Mouse (Mus musculus): Measurements from ENCODE around the gene Fcho2. TPM values are rescaled to one million over a fixed set of nuclear protein-coding genes. Genes with fewer than 3 reads are reported as not detected.

The Fcho2 gene
- total and polyA plus RNA-seq, 2 experiments from 2014 or later, result 14.1 to 25.1 TPM

GRCm38 (mm10) chr13:98700661-98701308, 114.5 kb downstream of the Fcho2 start:
- Histone ChIP-seq H3K27me3 (ENCODE audit: insufficient read depth, low read length) (no peaks in the 10 kb centered on the region), H3K9me3 (ENCODE audit: low read length) (no peaks in the 10 kb centered on the region), H3K4me3 (ENCODE audit: low read depth, low read length) (no peak overlapping the region), H3K4me1 (ENCODE audit: insufficient read depth) (no peaks in the 10 kb centered on the region), H3K4me2 (ENCODE audit: low read depth) (no peak overlapping the region), H3K27ac (ENCODE audit: low read depth, low read length) (no peak overlapping the region), H3K36me3 (ENCODE audit: insufficient read depth) (no peaks in the 10 kb centered on the region), H3K9ac (no peak overlapping the region)
- WGBS, result 59% methylated on average over 10 of the region's 10 CpGs
- ATAC-seq (no peak), DNase-seq (no peak)
- no peak for TF ChIP-seq CTCF (IDR thresholded peaks at IDR 0.05; ENCODE audit: low read depth)

GRCm38 (mm10) chr13:98699982-98700540, 115.2 kb downstream of the Fcho2 start:
- no peak for ATAC-seq
- WGBS, result 89% methylated on average over 5 of the region's 5 CpGs

GRCm38 (mm10) chr13:98699051-98699744, 116.1 kb downstream of the Fcho2 start:
- Histone ChIP-seq H3K4me2 (ENCODE audit: low read depth) (no peak overlapping the region), H3K27me3 (ENCODE audit: insufficient read depth, low read length) (0 out of 2 replicates have a peak, but pooled peaks cover 7% of the 10 kb centered on the region), H3K27ac (ENCODE audit: low read depth, low read length) (no peak overlapping the region), H3K9me3 (ENCODE audit: low read length) (no peaks in the 10 kb centered on the region), H3K9ac (no peak overlapping the region), H3K4me1 (ENCODE audit: insufficient read depth) (no peaks in the 10 kb centered on the region; the same call in 1 of the 2 replicates), H3K4me3 (ENCODE audit: low read depth, low read length) (no peak overlapping the region), H3K36me3 (ENCODE audit: insufficient read depth) (no peaks in the 10 kb centered on the region)
- 86% methylated on average over 14 of the region's 14 CpGs for WGBS
- DNase-seq, result no peak
- no peak for ATAC-seq
- no peak for TF ChIP-seq CTCF (IDR thresholded peaks at IDR 0.05; ENCODE audit: low read depth)

More at GRCm38 (mm10) chr13:98699982-98700540, 115.2 kb downstream of the Fcho2 start:
- H3K9ac ChIP-seq, result no peak overlapping the region
- no peaks in the 10 kb centered on the region for H3K9me3 ChIP-seq (ENCODE audit: low read length)
- H3K27me3 ChIP-seq (ENCODE audit: insufficient read depth, low read length), result no peaks in the 10 kb centered on the region
- TF ChIP-seq CTCF (IDR thresholded peaks at IDR 0.05; ENCODE audit: low read depth), result no peak
- H3K4me3 ChIP-seq (ENCODE audit: low read depth, low read length), result no peak overlapping the region
- no peak for DNase-seq
- no peaks in the 10 kb centered on the region for H3K36me3 ChIP-seq (ENCODE audit: insufficient read depth)
- H3K4me2 ChIP-seq (ENCODE audit: low read depth), result no peak overlapping the region
- H3K27ac ChIP-seq (ENCODE audit: low read depth, low read length), result no peak overlapping the region
- H3K4me1 ChIP-seq (ENCODE audit: insufficient read depth), result no peaks in the 10 kb centered on the region; the same call in 1 of the 2 replicates

GRCm38 (mm10) chr13:98696716-98697115, 118.5 kb downstream of the Fcho2 start:
- ATAC-seq (no peak), DNase-seq (no peak)
- Histone ChIP-seq H3K27me3 (ENCODE audit: insufficient read depth, low read length) (0 out of 2 replicates have a peak, but pooled peaks cover 7% of the 10 kb centered on the region), H3K4me2 (ENCODE audit: low read depth) (no peak overlapping the region), H3K27ac (ENCODE audit: low read depth, low read length) (no peak overlapping the region), H3K36me3 (ENCODE audit: insufficient read depth) (no peaks in the 10 kb centered on the region), H3K9me3 (ENCODE audit: low read length) (no peaks in the 10 kb centered on the region), H3K9ac (no peak overlapping the region), H3K4me3 (ENCODE audit: low read depth, low read length) (no peak overlapping the region), H3K4me1 (ENCODE audit: insufficient read depth) (no peaks in the 10 kb centered on the region; the same call in 1 of the 2 replicates)
- WGBS, result 93% methylated on average over 3 of the region's 3 CpGs
- TF ChIP-seq CTCF (IDR thresholded peaks at IDR 0.05; ENCODE audit: low read depth), result no peak

GRCm38 (mm10) chr13:98695546-98695945, 119.7 kb downstream of the Fcho2 start:
- Histone ChIP-seq H3K27ac (ENCODE audit: low read depth, low read length) (no peak overlapping the region), H3K4me1 (ENCODE audit: insufficient read depth) (no peaks in the 10 kb centered on the region; the same call in 1 of the 2 replicates), H3K4me3 (ENCODE audit: low read depth, low read length) (no peak overlapping the region), H3K36me3 (ENCODE audit: insufficient read depth) (no peaks in the 10 kb centered on the region), H3K4me2 (ENCODE audit: low read depth) (no peak overlapping the region), H3K27me3 (ENCODE audit: insufficient read depth, low read length) (0 out of 2 replicates have a peak, but pooled peaks cover 7% of the 10 kb centered on the region), H3K9ac (no peak overlapping the region), H3K9me3 (ENCODE audit: low read length) (no peaks in the 10 kb centered on the region)
- 34% methylated on average over 2 of the region's 2 CpGs for WGBS
- no peak for TF ChIP-seq CTCF (IDR thresholded peaks at IDR 0.05; ENCODE audit: low read depth)
- DNase-seq, result no peak
- no peak for ATAC-seq

- H3K9me3 ChIP-seq (ENCODE audit: low read length), result no peaks in the 10 kb centered on the region
- 0 out of 2 replicates have a peak, but pooled peaks cover 7% of the 10 kb centered on the region for H3K27me3 ChIP-seq (ENCODE audit: insufficient read depth, low read length)
- no peak for DNase-seq
- H3K9ac ChIP-seq, result peak within 1 kb of the TSS; percentile 25; the same call in 1 of the 2 replicates
- H3K27ac ChIP-seq (ENCODE audit: low read depth, low read length), result no peak within 1 kb of the TSS
- no peak for TF ChIP-seq CTCF (IDR thresholded peaks at IDR 0.05; ENCODE audit: low read depth)
- ATAC-seq, result no peak; the same call in 1 of the 2 replicates
- H3K36me3 ChIP-seq (ENCODE audit: insufficient read depth), result no peaks in the 10 kb centered on the region
- no peaks in the 10 kb centered on the region; the same call in 1 of the 2 replicates for H3K4me1 ChIP-seq (ENCODE audit: insufficient read depth)
- 5% methylated on average over 44 of the region's 44 CpGs for WGBS
- peak within 1 kb of the TSS; percentile 57 for H3K4me2 ChIP-seq (ENCODE audit: low read depth)
- peak within 1 kb of the TSS; percentile 23 for H3K4me3 ChIP-seq (ENCODE audit: low read depth, low read length)
These were observed 120.4 kb downstream of the Fcho2 start, which contains the start of gene Tmem171 for GRCm38 (mm10) chr13:98694773-98695314. Tmem171 (minus strand) TSS chr13:98694834.
